Mouse (Mus musculus) right cerebral cortex, postnatal 25 days (tissue): ENCODE results near the gene Stap1.

ENCODE experiments used
- DNase-seq: peaks from one replicate; pipeline ENCODE4 v3.0.0; 2022

The Stap1 gene

DNA sequence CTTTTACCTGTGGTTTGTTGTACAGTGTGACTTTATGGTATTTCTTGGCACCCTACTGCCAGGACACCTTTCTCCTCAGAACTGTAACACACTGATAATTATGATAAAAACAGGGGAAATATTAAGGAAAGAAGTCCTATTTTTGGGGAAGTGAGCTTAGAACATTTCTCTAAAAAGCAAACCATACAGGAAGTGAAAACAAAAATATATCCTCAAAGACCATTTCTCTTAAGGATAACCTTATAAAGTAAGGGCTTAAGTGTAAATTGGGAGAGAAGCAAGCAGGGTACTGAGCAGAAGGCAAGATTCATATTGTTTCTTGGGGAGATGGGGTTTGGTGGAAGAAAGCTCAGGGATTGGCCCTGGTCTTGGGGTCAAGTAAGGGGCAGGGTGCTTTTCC, 58.3 kb downstream of the Stap1 start:
- no peak for DNase-seq
